Mouse (Mus musculus) cerebellum, adult 2 months (tissue): ENCODE results near the gene Dhx40.

ENCODE experiments used
- CTCF ChIP-seq: fragments of 200-500 bp; IDR thresholded peaks from 2 replicates; pipeline ENCODE4 v1.5.1; 2011; ENCODE audit warnings: low read depth, mild to moderate bottlenecking, control low read depth, low read length, moderate library complexity, borderline replicate concordance; ENCODE audit not compliant: insufficient read depth
- POLR2A ChIP-seq: fragments of 200-500 bp; IDR thresholded peaks from 2 replicates; pipeline ENCODE4 v1.6.1; 2011; ENCODE audit warnings: low read length, control low read depth, borderline replicate concordance; ENCODE audit not compliant: insufficient read depth

DNA sequence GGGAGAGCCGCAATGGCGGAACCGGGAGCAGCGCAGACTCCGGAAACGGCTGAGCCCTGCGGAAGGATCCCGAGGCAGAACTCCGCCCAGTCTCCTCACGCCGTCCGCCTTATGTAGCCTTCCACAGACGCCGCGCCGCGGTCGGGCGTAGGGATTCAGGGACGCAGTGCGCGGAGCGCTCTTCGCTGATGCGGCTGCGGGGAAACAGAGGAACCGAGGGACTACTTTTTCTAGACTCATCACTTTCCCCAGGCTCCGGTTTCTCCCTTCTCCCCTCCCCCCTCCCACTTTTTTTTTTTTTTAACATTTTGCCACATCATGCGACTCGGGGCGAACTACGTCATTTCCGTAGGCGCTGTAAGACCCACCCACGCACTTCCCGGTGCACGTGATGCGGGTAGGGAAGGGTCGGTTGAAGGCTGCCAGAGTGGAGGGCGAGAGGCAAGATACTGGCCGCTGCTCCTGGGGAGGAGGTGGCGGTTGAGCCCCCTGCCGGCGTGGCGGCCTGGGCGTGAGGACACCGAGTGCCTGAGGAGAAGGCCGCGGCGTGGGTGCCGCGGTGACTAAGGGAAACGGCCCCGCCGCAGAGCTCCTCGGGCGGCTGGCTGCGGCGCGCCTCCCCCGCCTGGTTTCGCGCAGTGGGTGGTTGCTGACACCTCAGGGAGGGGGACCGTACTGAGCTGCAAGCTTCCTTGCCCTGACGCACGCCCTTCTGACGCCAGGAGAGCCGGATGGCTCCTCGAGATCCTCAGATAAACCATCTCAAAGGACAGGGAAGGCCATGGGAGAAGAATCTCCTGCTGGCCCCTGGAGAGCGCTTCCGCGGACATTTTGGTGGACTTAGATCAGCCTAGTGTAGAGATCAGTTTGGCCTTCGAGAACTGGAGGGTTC is 49.8 kb downstream of the Dhx40 start, which contains the start of gene Cltc:
- TF ChIP-seq CTCF = no peak
- TF ChIP-seq POLR2A = peak; percentile 81
